Mouse (Mus musculus): ENCODE data around the gene Tor4a. TPM values are rescaled to one million over a fixed set of nuclear protein-coding genes. Genes with fewer than 3 reads are reported as not detected.

The Tor4a gene
- polyA plus RNA-seq, 1 experiment from 2014 or later, result 6.6 TPM

DNA sequence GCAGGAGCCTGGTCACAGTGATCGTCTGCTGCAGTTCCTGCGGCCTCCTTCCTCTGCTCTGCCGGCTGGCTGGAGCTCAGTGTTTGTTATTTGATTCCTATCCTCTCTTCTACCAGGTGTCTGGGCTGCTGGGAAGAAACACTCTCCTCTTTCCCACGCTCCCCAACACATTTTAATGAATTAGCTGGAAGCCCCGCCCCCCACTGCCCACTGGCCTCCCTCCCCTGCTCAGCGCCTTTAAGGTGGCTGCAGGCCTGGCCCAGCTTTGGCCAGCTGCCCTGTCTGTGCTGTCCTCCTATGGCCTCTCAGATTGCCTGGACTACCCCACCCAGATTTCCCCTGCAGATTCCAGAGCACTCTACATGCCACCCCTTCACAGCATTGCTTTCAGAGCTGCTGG, 19.0 kb downstream of the Tor4a start:
- Histone ChIP-seq H3K27ac (ENCODE audit: poor library complexity, severe bottlenecking) (peak overlapping the region; percentile 50), H3K4me1 (replicated peaks) (peaks cover 41% of the 10 kb centered on the region), H3K9ac (0 out of 2 replicates have a peak overlapping the region, but pooled peaks have one; percentile 1), H3K36me3 (no peaks in the 10 kb centered on the region), H3K9me3 (replicated peaks) (no peaks in the 10 kb centered on the region), H3K4me3 (no peak overlapping the region), H3K27me3 (replicated peaks) (peaks cover 49% of the 10 kb centered on the region), H3K4me2 (peak overlapping the region; percentile 25; the same call in 1 of the 2 replicates)
- no peak for ATAC-seq (ENCODE audit: insufficient number of reproducible peaks, low FRiP score)
- WGBS, result 4% methylated on average over 5 of the region's 6 CpGs

DNA sequence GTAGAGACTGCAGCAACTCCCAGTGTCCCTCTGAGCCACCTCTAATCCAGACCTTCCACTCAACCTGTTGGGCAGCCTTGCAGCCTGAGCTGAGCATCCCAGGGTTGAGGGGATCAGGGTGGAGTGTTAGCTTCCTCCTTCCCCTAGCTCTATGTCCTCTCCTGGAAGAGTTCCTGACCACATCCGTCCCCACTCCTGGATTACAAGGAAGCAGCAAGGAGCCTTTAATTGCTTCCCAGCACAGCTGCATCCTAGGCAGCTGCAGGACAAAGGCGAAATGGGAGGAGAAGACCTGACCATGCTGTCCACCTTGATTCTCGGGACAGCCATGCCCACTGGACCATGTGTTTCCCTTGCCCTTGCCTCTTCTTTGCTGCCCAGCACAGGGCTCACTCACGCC, 19.6 kb downstream of the Tor4a start:
- Histone ChIP-seq H3K9me3 (replicated peaks) (no peaks in the 10 kb centered on the region), H3K4me3 (no peak overlapping the region), H3K27ac (ENCODE audit: poor library complexity, severe bottlenecking) (peak overlapping the region; percentile 42), H3K4me1 (replicated peaks) (peaks cover 38% of the 10 kb centered on the region), H3K36me3 (no peaks in the 10 kb centered on the region), H3K27me3 (replicated peaks) (peaks cover 51% of the 10 kb centered on the region), H3K4me2 (no peak overlapping the region; the same call in 1 of the 2 replicates), H3K9ac (no peak overlapping the region)
- ATAC-seq (ENCODE audit: insufficient number of reproducible peaks, low FRiP score), result no peak
- 45% methylated on average over 4 of the region's 4 CpGs for WGBS

DNA sequence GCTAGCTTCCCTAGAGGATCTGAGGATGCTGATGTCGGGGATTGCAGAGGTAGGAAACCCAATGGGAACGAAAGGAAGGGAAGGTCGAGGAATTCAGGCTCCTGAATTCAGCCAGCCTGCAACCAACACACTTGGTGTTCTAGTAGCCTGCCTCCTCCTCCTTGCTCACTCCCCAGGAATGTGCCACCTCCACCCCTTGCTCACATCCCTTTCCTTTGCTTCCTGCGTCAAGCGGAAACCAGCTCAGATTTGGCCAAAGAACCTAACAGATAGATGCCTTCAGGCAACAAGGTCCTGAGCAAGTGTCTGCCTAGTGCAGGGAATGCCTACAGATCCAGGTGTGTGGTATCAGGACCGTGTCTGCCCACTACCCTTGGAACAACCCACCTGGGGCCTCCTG, 20.1 kb downstream of the Tor4a start:
- 33% methylated on average over 6 of the region's 6 CpGs for WGBS
- peak overlapping the region; percentile 42; the same call in 1 of the 2 replicates for H3K27ac ChIP-seq (ENCODE audit: poor library complexity, severe bottlenecking)
- peaks cover 36% of the 10 kb centered on the region for H3K4me1 ChIP-seq (replicated peaks)

DNA sequence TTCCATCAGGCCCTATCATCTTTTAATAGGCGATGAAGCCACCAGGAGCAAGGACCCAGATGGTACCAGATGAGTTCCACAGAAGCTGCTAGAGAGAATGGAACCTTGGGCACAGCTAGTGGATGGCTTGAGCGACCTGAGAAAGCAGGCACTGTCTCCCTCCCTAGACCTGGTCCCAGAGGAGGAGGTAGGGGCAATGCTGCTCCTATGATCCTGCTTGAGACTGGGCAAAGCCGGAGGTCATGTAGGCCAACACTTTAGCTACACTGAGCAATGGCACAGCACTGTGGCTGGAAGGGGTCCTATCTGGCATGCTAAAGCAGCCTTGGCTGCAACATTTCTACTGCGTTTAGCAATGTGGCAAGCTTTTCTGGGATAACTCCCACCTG, 21.0 kb downstream of the Tor4a start:
- Histone ChIP-seq H3K9ac (no peak overlapping the region), H3K4me1 (replicated peaks) (peaks cover 37% of the 10 kb centered on the region), H3K4me2 (no peak overlapping the region), H3K36me3 (no peaks in the 10 kb centered on the region), H3K9me3 (replicated peaks) (no peaks in the 10 kb centered on the region), H3K27ac (ENCODE audit: poor library complexity, severe bottlenecking) (no peak overlapping the region), H3K4me3 (no peak overlapping the region), H3K27me3 (replicated peaks) (peaks cover 51% of the 10 kb centered on the region)
- 71% methylated on average over 4 of the region's 4 CpGs for WGBS
- ATAC-seq (ENCODE audit: insufficient number of reproducible peaks, low FRiP score), result no peak

More for the DNA sequence above, 20.1 kb downstream of the Tor4a start:
- H3K9ac ChIP-seq, result no peak overlapping the region
- no peaks in the 10 kb centered on the region for H3K36me3 ChIP-seq
- ATAC-seq (ENCODE audit: insufficient number of reproducible peaks, low FRiP score), result no peak
- H3K9me3 ChIP-seq (replicated peaks), result no peaks in the 10 kb centered on the region
- no peak overlapping the region for H3K4me2 ChIP-seq
- no peak overlapping the region for H3K4me3 ChIP-seq
- H3K27me3 ChIP-seq (replicated peaks), result peaks cover 51% of the 10 kb centered on the region

DNA sequence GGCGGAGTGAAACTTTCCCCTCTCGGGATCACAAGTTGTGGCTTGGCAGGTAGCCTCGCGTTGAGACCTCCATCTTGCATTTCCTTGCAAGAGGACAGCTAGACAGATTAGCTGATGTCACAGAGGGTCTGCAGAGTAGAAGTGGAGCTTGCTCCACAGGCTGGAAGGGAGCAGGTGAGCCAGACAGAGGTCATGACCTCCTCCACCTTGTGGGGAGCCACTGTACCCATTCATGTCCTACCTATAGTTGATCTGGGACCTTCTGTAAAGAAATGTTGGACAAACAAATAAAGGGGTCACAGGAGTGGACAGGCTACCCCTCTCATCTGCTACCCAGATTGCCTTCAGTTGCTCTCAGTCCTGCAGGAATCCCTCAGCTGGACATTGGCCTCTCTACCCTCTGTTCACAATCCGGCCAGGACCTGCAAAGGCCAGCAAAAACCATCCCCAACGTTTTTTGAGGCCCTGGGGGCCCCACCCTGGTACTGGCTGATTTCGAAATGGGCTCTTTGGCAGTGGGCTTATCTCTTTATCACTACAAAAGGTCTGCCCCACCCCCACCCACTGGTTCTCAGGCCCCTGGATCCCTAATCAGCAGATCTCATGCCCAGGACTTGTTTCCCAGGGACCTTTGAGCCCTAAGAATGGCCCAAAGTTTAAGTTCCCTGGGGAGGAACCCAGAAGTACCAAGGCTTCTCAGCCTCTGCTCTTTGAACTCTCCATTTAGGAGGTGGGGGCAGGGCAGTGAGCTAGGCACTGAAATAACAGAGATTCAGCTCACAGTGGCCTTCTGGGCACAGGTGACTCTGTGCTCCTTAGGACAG, 21.6 kb downstream of the Tor4a start:
- no peak overlapping the region for H3K4me2 ChIP-seq
- H3K36me3 ChIP-seq, result no peaks in the 10 kb centered on the region
- no peaks in the 10 kb centered on the region for H3K9me3 ChIP-seq (replicated peaks)
- H3K4me3 ChIP-seq, result no peak overlapping the region
- H3K27me3 ChIP-seq (replicated peaks), result peaks cover 51% of the 10 kb centered on the region
- H3K27ac ChIP-seq (ENCODE audit: poor library complexity, severe bottlenecking), result no peak overlapping the region
- peaks cover 39% of the 10 kb centered on the region for H3K4me1 ChIP-seq (replicated peaks)
- no peak for ATAC-seq (ENCODE audit: insufficient number of reproducible peaks, low FRiP score)
- WGBS, result 47% methylated on average over 7 of the region's 7 CpGs
- H3K9ac ChIP-seq, result no peak overlapping the region

DNA sequence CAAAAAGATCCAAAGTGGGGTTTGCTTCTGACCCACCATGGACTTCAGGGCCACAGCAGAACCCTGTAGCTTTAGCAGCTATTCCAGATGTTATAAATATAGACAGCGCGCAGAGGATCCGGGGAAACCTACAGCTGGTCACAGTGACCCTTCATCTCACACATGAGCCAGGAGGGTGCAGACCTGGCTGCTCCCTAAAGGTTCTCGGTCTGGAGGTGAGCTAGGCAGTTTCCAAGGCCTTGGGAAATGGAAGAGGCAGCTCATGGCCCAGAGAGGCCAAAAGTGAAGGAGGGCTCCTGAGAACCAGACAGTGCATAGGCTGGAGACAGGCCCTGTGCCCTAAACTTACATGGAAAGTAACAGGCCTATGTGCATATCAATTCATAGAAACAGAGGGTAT, 22.9 kb downstream of the Tor4a start:
- no peak overlapping the region for H3K4me2 ChIP-seq
- no peak overlapping the region for H3K9ac ChIP-seq
- no peaks in the 10 kb centered on the region for H3K9me3 ChIP-seq (replicated peaks)
- peaks cover 44% of the 10 kb centered on the region for H3K4me1 ChIP-seq (replicated peaks)
- no peak overlapping the region for H3K27ac ChIP-seq (ENCODE audit: poor library complexity, severe bottlenecking)
- no peak for ATAC-seq (ENCODE audit: insufficient number of reproducible peaks, low FRiP score)
- no peaks in the 10 kb centered on the region for H3K36me3 ChIP-seq
- no peak overlapping the region for H3K4me3 ChIP-seq
- 94% methylated on average over 4 of the region's 4 CpGs for WGBS
- H3K27me3 ChIP-seq (replicated peaks), result peaks cover 41% of the 10 kb centered on the region

DNA sequence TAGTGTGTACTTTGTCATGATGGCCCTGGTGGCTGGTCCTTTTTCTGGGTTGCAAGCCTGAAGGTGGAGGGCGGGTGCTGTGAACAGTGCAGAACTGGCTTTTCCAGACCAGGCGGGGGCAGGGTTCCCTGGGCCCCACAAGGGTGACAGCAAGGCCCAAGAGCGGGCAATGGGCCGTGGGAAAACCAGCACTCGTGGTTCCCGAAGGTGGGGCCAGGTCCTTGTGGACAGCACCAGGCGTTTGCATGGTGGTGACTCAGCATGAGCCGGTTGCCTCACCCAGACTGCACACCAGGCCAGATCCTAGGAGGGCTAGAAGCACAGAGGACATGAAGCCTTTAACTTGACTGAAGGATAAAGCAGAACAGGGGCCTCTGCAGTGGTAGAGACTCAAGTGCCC, 24.1 kb downstream of the Tor4a start:
- 59% methylated on average over 8 of the region's 8 CpGs for WGBS
- Histone ChIP-seq H3K4me3 (no peak overlapping the region), H3K27me3 (replicated peaks) (peaks cover 29% of the 10 kb centered on the region), H3K9me3 (replicated peaks) (no peaks in the 10 kb centered on the region), H3K4me1 (replicated peaks) (peaks cover 41% of the 10 kb centered on the region), H3K27ac (ENCODE audit: poor library complexity, severe bottlenecking) (no peak overlapping the region), H3K4me2 (no peak overlapping the region), H3K36me3 (no peaks in the 10 kb centered on the region), H3K9ac (0 out of 2 replicates have a peak overlapping the region, but pooled peaks have one; percentile 20)
- no peak for ATAC-seq (ENCODE audit: insufficient number of reproducible peaks, low FRiP score)

DNA sequence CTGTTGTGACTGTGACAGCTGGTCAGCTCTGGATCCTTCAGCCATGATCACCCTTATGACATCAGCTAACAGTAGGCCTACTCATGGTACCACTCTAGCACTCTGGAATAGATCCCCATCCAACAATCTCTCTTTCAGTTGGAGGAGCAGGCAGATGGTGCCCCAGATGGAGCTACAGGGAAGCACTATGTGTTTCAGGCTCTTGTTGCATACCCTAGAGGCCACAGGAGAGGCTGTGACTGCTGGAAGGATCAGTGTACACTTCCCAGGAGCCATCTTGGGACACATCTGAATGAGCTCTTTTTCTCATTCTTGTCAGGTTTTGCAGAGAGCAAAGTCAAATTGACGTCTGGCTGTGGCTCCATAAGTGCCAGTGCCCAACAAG, 24.9 kb downstream of the Tor4a start:
- no peak overlapping the region for H3K27ac ChIP-seq (ENCODE audit: poor library complexity, severe bottlenecking)
- H3K36me3 ChIP-seq, result no peaks in the 10 kb centered on the region
- H3K4me1 ChIP-seq (replicated peaks), result peaks cover 38% of the 10 kb centered on the region
- H3K4me2 ChIP-seq, result no peak overlapping the region
- ATAC-seq (ENCODE audit: insufficient number of reproducible peaks, low FRiP score), result no peak
- H3K9me3 ChIP-seq (replicated peaks), result no peaks in the 10 kb centered on the region
- no peak overlapping the region for H3K9ac ChIP-seq
- no peak overlapping the region for H3K4me3 ChIP-seq
- WGBS, result 69% methylated on average over 1 of the region's 1 CpGs
- H3K27me3 ChIP-seq (replicated peaks), result peaks cover 20% of the 10 kb centered on the region

DNA sequence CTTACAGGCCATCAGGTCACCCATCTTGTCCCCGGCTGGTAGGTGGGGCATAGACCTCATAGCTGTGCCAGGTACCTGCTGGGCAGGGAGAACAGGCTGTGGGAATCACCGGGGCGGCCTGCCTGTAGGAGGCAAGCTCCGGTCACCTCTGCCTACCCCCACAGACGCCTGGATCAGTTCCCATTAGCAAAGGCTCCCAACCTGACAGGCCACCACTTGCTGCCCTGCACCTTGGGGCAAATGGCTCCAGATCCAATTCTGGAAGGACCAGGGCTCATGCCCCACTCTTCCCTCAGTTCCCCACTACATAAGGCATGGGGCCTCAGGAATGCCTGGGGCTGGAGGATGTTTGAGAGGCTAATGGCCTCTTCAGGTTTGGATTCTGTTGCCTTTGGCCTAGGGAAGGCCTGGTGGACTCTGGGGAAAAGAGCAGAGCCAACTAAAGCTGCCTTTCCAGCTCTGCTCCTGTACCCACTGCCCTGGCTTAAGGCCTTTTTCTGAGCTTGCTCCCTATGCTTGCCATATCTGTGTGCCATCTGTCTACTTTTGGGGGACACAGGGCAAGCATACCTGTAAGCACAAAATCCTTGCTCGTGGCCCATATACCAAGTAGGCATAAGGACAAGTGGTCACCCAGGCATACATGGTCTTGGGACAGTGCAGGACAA, 25.5 kb downstream of the Tor4a start:
- Histone ChIP-seq H3K27me3 (replicated peaks) (peaks cover 15% of the 10 kb centered on the region), H3K9ac (no peak overlapping the region), H3K27ac (ENCODE audit: poor library complexity, severe bottlenecking) (no peak overlapping the region), H3K9me3 (replicated peaks) (no peaks in the 10 kb centered on the region), H3K4me2 (no peak overlapping the region), H3K4me3 (no peak overlapping the region), H3K4me1 (replicated peaks) (peaks cover 33% of the 10 kb centered on the region), H3K36me3 (no peaks in the 10 kb centered on the region)
- WGBS, result 81% methylated on average over 6 of the region's 6 CpGs
- no peak for ATAC-seq (ENCODE audit: insufficient number of reproducible peaks, low FRiP score)

DNA sequence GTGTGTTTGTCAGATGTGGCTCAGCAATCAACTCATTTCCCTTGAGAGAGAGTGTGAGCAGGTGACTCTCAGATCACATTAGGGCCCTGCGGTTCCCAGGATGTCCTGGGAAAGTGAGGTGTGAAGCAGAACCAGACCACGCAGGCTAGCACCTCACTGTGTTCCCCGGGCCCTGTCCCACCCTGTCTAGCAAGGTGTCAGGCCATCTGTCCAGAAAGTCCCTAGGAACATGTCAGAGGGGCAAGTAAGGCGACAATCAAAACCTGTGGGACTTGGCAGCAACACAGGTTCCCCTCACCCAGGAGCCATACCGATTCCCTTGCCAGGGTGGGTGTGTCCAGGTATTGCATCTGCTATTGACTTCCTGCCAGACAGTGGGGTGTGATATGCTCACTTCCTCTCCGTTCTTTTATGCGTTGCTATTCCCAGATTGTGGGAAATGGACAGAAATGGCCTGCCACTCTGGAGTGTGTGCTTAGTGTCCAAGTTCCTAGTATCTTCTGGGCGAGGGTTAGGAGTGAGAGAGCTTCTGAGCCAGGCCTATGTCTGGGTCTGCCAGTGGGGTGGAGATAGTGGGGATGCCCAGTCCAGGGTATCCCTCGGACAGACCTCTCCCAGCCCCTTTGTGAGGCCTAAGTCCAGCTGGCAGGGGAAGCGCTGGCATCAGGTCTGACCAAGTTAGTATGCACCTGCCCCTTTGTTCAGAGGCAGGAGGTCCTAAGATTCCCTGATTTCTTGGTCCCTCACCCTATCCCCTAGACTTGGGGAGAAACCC, 26.2 kb downstream of the Tor4a start:
- no peak overlapping the region for H3K27ac ChIP-seq (ENCODE audit: poor library complexity, severe bottlenecking)
- no peaks in the 10 kb centered on the region for H3K36me3 ChIP-seq
- no peaks in the 10 kb centered on the region for H3K9me3 ChIP-seq (replicated peaks)
- whole genome bisulfite sequencing, result 53% methylated on average over 10 of the region's 10 CpGs
- H3K9ac ChIP-seq, result no peak overlapping the region
- H3K27me3 ChIP-seq (replicated peaks), result peaks cover 13% of the 10 kb centered on the region
- no peak overlapping the region for H3K4me3 ChIP-seq
- no peak overlapping the region for H3K4me2 ChIP-seq
- peaks cover 31% of the 10 kb centered on the region for H3K4me1 ChIP-seq (replicated peaks)
- no peak for ATAC-seq (ENCODE audit: insufficient number of reproducible peaks, low FRiP score)

DNA sequence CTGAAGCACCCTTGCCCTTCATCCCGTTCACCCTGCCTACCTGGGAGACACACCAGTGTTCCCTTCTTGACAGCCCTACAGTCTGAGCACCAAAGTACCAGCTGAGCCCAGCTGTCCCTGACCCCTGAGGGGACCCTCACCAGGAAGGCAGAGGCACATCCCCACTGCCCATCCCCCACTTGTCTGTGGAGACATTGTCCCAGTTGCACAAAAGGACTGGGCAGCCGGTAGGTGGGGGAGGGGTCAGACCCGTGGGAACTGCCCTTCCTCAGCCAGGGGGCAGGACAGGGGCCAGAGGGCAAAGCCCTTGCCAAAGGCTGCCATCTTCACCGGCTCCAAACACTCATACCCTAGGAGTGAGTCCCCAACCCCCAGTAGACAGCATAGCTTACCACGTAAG, 26.9 kb downstream of the Tor4a start:
- Histone ChIP-seq H3K4me2 (no peak overlapping the region), H3K27ac (ENCODE audit: poor library complexity, severe bottlenecking) (no peak overlapping the region), H3K27me3 (replicated peaks) (peaks cover 13% of the 10 kb centered on the region), H3K9me3 (replicated peaks) (no peaks in the 10 kb centered on the region), H3K9ac (no peak overlapping the region), H3K4me3 (no peak overlapping the region), H3K36me3 (no peaks in the 10 kb centered on the region), H3K4me1 (replicated peaks) (peaks cover 31% of the 10 kb centered on the region)
- no peak for ATAC-seq (ENCODE audit: insufficient number of reproducible peaks, low FRiP score)
- WGBS, result 47% methylated on average over 5 of the region's 5 CpGs

All from heart, embryonic 12.5 days (tissue).